Mouse (Mus musculus) monocyte, adult 5-6 weeks (primary cell): ENCODE data around the gene Synpo2l. TPM values are rescaled to one million over a fixed set of nuclear protein-coding genes. Genes with fewer than 3 reads are reported as not detected.
"Not testable (repeated sequence)": the region's sequence is repeated elsewhere in the genome, so short reads cannot be mapped to it uniquely, and the experiment has no call there.

Source experiments
- ATAC-seq: fragments of 153-309, 156-312 bp; replicated peaks from 2 replicates; pipeline ENCODE4 v1.8.0; 2017; ENCODE audit warnings: mild to moderate bottlenecking; ENCODE audit not compliant: low TSS enrichment, insufficient number of reproducible peaks, severe bottlenecking, poor library complexity, low FRiP score
- total RNA-seq: library from RNA; stranded (forward); fragments of 200-1000, 200-491, 200-594 nt; gene quantifications from 3 replicates; pipeline ENCODE4 v1.2.3, GENCODE M21; 2017

Synpo2l gene
- total RNA-seq, 1 experiment from 2014 or later: not detected

DNA sequence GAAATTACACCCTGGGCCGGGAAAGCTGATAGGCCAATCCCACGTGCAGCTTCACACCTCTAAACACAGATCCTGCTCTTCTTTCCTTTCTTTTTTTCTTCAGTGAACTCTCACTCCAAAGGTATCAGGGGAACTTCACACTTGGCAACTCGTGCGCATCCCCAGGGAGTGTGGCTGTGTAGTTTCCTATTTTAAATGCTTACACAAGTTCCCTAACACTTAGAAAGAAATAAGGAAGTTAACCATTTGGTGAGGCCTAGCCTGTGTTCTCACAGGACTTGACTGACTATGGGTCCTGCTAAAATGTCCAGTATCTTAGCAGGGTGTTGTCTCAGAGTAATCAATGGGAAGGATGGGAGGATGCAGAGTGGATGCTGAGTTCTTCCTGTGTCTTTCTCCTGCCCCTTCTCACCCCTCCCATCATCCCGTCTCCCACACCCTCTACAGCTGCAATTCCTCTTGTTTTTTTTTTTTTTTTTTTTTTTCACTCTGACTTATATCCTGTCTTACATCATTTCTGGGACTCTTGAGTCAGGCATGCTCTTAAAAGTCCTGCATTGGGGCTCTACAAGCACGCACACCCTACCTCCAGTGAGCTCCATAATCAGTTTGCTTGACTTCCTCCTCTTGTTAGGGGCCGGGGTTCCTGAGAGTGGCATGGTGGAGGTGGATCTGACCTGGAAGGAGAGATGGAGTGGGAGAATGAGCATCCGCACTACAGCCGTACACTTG, 13.3 kb downstream of the Synpo2l start:
- ATAC-seq: peak; percentile 76

DNA sequence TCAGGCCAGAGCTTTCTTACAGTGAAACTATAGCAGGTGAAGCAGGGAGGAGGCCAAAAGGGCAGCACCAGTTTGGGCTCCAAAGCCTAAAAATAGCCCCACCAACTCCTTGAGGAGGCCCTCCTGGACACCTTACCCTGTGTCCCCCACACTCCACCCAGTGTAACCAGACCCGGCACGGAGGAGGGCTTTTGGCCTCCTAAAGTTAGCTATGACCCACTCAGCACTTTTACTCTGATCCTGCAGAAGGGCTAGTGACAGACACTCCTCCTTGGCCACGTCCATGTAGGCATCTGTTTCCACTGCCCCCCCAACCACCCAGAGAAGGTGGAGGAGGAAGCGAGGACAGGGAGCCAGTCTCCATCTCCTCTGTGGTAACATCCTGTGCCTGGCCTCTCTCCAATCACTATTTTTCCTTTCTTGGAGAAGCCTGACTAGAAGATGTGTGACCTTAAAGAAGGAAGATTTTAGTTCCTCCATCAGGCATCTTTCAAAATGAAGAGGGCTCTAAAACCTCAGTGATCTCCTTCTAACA, 16.4 kb downstream of the Synpo2l start:
- ATAC-seq: no peak

DNA sequence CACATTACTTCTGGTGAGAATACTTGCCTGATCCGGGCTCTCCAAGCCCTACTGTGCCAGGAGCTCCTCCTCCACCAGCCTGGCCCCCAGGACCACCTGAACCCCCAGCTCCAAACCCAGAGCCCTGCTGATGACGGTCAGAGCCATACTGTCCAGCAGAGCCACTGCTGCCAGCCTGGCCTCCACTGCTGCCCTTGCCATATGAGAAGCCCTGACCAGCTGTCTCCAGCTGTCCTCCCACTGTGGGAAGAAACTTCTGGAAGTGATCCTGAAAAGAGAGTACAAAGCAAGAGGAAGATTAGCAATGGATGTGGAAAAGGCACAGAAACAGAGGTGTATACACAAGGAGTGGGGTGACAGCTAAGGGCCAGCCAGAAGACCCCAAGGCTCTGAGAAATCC, 17.2 kb downstream of the Synpo2l start:
- no peak for ATAC-seq

DNA sequence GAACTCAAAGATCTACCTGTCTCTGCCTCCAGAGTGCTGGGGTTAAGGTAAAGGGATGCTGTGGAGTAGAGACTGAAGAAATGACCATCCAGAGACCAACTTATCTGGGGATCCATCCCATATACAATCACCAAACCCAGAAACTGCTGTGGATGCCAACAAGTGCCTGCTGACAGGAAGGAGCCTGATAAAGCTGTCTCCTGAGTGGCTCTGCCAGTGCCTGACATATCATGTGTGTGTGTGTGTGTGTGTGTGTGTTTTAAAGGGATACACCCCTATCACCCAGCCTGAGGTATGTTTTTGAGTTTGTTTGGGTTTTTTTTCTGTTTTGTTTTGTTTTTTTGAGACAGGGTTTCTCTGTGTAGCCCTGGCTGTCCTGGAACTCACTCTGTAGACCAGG, 21.8 kb downstream of the Synpo2l start:
- no peak for ATAC-seq

DNA sequence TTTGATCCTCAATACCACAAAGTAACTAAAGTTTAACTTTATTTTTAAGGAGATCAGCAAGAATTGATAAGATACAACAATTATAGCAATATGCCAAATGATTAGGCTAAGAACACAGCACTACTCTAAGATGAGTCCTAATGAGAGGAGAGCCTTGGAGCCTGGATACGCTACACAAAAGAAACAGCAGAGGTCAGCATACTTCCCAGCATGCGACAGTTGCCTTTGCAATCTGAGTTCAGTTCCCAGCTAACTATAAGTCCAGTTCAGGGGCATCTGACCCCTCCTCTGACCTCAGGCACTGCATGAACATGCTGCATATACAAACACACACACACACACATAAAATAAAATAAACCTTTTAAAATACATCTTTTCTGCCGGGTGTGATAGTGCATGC, 22.6 kb downstream of the Synpo2l start:
- ATAC-seq: no peak

DNA sequence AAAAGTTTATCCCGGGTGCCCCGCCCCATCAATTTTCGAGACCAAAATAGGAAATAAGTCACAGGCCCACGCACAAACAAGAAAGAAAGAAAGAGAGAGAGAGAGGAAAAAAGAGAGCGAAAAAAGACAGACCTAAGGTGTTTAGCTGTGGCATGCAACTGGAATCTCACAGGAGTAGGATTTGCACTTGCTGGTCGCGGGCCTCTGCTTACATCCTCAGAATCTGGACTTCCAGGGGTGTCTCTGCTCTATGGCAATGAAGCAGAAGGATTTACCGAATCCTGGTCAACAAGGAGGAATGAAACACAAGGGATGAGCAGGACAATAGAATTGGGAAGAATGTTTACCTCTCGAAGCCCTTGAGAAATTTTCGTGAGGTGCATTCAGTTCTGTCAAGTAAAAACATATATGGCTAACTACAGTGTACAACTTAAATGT, 26.7 kb downstream of the Synpo2l start:
- ATAC-seq: no peak

DNA sequence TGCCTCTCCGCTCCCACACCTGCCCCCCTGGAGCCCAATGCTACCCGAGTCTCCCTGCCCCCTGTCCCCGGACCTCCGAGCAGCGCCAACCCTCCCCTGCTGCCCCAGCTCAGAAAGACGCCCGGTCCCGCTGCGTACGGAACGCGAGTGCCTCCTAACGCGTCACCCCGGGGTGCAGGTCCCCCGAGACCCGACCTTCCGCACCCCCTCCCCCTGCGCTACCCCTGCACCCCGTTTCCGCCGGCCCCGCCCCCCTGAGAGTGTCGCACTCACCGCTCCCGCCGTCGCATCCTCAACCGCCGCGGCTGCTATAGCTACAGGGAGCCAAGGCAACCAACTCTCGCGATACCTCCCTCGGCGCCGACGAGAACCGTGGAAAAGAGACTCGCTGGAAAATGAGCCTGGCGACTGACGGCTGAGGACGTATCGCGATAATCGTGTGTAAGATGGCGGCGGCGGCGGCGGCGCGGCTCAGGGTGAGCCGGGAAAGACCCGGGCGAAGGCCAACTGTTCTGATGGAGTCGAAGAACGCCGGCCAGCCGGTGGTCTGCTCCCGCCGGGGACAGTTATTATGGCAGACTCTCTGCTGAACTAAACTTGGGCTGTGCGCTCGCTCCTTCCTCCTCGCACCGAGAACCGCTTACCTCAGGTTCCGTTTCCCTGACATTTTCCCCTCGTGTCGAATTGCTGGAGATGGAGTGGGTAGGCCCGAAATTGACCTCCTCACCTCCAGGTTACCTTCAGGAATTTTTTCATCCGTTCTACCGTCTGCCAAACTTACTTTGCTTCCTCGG, 27.3 kb downstream of the Synpo2l start, which contains the start of gene Usp54:
Gene Usp54, minus strand, starts transcription at position 420 of the 794 bp plus-strand sequence.
- peak; percentile 97 for ATAC-seq

DNA sequence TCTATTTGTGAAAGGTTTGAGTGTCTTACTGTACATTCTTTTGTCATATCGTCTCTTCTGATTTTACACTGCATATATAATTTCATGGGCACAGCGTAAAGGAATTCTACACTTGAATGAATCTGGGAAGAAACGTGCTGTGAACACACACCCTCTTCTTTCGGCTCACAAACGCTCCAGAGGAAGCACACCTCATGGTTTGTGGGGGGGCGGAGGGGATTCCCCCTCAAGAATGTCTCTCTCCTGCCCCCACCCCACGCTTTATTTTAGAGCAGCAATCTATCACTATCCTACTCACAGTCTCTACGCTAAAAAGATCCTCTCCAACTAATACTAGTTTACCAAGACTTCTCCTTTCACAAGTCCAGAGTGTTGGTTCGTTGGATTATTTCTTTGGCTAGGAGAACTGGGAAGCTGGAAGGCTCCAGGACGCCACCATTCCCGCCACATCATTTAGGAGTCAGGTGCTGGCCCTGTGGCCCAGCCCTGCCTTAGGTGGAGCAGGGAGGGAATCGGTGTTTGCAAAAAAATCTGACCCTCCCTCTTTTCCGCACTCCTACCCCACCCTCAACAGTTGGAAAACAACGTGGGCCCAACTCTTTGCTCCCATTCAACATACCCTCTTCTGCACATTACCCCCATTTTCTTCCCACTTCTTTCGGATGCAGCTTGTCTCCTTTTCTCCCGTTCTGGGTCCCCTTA, 28.1 kb downstream of the Synpo2l start:
- no peak for ATAC-seq

DNA sequence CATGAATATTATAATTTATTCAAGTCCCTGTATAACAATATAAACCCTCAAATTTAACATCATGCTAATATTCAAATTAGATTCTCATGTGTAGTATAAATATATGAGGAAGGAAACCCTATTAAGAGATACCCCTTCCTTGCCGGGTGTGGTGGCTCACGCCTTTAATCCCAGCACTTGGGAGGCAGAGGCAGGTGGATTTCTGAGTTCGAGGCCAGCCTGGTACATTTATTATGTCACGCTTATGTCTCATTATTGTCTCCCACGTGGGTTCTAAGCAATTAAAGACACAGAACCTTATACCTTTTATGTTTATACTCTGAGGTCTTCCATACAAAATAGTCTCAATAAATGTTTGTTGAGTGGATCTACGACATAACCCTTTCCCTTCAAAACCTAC, 29.5 kb downstream of the Synpo2l start:
- no peak for ATAC-seq

DNA sequence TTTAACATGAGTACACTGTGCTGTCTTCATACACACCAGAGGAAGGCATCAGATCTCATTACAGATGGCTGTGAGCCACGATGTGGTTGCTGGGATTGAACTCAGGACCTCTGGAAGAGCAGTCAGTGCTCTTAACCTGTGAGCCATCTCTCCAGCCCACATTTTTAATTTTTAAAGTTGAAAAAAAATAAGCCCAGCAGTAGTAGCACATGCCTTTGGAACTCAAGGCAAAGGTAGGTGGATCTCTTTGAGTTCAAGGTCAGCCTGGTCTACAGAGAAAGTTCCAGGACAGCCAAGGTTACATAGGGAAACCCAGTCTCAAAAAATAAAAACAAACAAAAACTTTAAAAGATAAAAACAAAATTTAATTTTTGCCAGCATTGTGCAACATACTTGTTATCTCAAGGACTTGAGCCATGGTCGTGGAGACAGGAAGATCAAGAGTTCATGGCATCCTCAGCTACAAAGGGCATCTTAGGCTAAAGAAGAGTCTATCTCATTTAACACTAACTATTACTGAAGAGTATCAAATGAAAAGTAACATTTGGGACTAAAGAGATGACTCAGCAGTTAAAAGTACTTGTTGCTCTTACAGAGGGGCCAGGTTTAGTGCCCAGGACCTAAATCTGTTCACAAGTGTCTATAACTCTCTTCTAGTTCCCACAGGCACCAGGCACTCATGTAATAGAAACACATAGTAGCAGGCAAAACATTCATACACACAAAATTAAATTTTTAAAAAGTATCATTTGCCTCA, 30.2 kb downstream of the Synpo2l start:
- no peak for ATAC-seq

DNA sequence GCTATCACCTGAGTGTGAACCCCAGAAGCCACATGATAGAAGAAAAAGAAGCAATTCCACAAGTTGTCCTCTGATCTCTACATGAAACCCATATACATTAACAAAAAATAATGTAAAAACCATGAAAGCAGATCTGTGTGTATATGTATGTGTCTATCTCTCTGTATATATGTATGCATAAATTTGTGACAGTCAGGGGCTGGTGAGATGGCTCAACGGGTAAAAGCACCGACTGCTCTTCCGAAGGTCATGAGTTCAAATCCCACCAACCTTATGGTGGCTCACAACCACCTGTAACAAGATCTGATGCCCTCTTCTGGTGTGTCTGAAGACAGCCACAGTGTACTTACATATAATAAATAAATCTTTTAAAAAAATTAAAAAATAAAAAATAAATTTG, 31.2 kb downstream of the Synpo2l start:
- not testable (repeated sequence) for ATAC-seq

DNA sequence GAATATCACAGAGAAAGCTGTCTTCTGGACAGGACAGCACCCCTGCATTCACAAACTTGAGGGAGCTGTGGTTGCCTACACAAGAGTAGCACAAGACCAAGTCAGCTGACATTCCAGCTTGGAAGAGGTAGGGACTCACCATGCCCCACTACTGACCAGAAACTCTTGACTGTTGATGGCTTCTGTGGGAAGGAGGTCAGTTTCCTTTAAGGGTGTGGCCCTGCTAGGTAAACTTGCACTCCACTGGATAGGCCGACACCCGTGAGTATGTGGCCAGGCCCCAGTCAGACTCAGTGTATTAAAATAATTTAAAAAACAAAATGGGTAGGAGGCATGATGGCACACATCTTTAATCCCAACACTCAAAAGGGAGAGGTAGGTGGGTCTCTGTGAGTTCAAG, 32.6 kb downstream of the Synpo2l start:
- no peak for ATAC-seq

DNA sequence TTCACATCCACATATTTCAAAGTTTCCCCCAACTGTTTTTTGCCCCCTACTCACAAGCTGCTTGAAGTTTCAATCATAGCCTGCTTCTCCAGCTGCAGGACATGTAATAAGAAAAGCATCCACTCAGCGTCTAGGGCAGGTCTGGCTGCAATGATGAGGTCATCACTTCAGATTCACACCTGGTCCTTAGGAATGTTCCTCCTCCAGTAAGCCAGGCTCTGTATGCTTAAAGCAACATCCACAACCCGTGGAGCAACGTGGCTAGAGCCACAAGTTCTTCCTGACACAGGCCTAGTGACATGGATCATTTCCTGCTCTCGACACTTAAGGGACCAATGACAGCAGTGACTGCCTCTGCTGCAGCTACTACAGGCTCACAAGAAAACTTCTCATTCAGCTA, 36.9 kb downstream of the Synpo2l start:
- ATAC-seq: no peak

DNA sequence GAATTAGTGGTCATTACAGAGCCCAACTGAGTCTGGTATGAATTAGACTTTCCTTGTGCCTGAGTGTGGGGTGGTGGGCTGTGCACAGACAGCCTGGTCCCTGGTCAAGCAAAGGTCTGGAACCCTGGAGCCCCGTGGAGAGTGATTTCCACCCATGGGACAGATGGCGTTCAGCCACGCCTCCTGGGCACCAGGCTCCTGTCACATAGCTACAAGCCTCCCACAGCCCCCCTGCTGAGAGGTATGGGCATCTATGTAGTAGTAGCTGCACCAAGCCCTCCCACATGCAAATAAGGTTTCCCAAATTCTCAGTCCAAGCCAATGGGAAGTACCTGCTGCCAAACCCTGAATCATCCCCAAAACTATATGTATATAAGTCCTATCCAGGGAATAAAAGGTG, 41.2 kb downstream of the Synpo2l start:
- no peak for ATAC-seq

DNA sequence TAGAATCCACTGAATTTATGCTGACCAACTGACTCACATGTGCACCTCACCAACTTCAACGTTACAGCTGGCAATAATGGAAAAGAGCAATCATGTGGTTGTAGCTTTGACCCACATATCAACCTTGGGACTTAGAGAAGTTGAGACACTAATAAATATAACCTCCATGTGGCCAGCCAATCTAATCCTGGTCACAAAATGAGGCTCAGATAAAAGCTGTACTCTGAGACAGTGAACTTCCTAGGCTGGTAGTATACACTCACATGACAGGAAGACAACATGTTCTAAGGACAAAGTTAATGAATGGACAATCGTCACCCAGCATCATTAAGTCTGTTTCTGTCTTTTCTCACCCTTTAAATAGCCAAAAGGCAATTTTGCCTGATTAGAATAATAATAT, 41.7 kb downstream of the Synpo2l start:
- ATAC-seq: no peak

DNA sequence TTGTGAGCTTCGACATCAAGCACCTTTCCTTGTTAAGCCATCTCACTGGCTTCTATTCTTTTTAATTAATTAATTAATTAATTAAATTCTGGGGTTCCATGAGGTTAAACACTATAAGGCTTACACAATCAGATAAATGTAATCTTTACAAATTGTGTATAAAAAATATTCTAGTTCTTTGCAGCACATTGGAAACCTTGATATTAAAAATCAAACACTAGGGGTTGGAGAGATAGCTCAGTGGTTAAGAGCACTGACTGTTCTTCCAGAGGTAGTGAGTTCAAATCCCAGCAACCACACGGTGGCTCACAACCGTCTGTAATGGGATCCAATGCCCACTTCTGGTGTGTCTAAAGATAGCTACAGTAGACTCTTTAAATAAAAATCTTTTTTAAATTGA, 45.2 kb downstream of the Synpo2l start:
- ATAC-seq: no peak

DNA sequence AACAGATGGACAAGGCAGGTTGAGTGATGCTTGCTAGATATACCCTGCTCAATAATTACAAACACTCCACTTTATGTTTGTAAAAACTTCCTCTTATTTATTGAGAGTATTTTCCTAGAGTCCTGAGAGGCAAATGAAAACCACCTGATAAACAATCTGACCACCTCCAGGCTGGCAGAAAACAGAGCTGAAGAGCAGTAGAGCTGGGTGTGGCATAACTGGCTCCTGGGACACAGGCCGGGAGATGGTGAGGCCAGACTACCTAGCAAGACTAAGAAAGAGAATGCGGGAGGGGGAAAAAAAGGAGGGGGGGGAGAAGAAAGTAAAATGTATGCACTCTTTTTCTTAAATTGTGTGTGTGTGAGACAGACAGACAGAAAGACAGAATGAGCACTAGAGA, 45.7 kb downstream of the Synpo2l start:
- ATAC-seq: no peak

DNA sequence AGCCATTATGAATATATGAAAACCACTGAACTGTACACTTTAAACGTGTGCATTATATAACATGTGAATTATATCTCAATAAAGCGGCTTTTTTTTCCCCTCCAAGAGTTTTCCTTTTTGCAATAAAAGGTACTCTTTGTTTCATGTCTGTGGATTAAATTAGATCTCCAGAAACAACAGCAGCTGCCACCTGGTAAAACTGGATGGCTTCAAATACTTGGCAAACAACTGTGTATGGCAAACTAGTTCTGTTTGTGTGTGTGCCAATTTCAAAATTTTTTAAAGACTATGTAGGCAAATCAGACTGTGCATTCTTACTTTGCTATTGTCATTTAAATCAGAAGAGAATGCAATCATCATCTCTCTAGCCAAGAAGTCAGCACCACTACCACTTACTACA, 46.3 kb downstream of the Synpo2l start:
- no peak for ATAC-seq

DNA sequence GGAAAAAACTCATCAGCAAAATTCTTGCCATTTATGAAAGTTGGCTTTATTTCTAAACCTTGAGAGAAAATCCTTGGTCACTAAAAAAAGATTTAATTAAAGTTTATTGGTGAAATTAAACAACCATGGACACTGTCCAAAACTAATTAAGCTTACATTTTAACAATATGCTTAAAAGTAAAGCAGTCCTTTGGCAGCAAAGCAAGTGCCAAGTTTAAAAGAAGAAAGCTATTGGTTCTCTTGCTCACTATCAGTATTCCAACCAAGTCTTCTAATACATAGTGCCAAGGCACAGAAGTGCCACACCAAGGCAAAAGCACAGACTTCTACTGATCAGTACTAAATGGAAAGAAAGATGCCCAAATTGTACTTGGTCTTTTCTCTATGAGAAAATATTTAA, 49.0 kb downstream of the Synpo2l start:
- no peak for ATAC-seq
